Mouse (Mus musculus) E14TG2a.4 (cell line): ENCODE data around the gene Blnk.

Experiments used
- H3K27me3 ChIP-seq: 2 replicates; pipeline ENCODE4 v1.6.1; 2014; ENCODE audit warnings: low read length, control low read depth; ENCODE audit not compliant: insufficient read depth
- H3K36me3 ChIP-seq: 2 replicates; pipeline ENCODE4 v1.6.1; 2014; ENCODE audit warnings: low read length, control low read depth; ENCODE audit not compliant: insufficient read depth
- H3K4me1 ChIP-seq: replicated peaks from 2 replicates; pipeline ENCODE4 v1.6.1; 2014; ENCODE audit warnings: low read depth, low read length, control low read depth
- H3K4me3 ChIP-seq: replicated peaks from 2 replicates; pipeline ENCODE4 v1.5.1; 2014; ENCODE audit warnings: mild to moderate bottlenecking, low read length
- H3K9me3 ChIP-seq: 2 replicates; pipeline ENCODE4 v1.6.1; 2014; ENCODE audit warnings: low read length, control low read depth
- CTCF ChIP-seq: conservative IDR thresholded peaks from 2 replicates; pipeline ENCODE4 v1.5.1; 2014; ENCODE audit warnings: low read length
- NANOG ChIP-seq: IDR thresholded peaks from 2 replicates; pipeline ENCODE4 v1.6.1; 2014; ENCODE audit warnings: borderline replicate concordance, low read length, mixed read lengths
- POU5F1 ChIP-seq: IDR thresholded peaks from 2 replicates; pipeline ENCODE4 v1.6.1; 2014; ENCODE audit warnings: low read length, borderline replicate concordance

Gene Blnk

GRCm38 (mm10) chr19:41026551-41026950 lies 32.2 kb upstream of the Blnk start:
- Histone ChIP-seq H3K4me1 (no peaks in the 10 kb centered on the region), H3K27me3 (no peaks in the 10 kb centered on the region), H3K9me3 (no peaks in the 10 kb centered on the region), H3K4me3 (no peak overlapping the region), H3K36me3 (no peaks in the 10 kb centered on the region)
- TF ChIP-seq NANOG (no peak), CTCF (no peak), POU5F1 (no peak)

DNA sequence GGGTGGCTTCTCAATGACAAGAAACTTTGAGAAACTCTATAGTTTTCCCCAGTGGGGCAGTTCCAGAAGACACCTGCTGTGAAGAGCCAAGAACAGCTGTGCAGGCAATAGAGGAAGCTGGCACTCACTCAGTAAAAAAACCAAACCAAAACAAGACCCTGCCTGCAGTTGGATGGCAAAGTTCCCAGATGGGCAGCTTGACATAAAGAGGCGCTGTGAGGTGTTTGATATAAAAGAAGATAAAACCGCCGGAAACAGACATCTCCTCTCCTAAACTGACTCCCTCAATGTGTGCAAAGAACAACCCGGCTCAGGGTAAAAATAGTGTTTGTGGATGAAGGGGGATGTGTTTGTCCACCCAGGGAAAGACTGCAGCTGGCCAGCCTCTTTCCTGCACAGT lies 27.9 kb upstream of the Blnk start:
- TF ChIP-seq NANOG (no peak), POU5F1 (no peak), CTCF (no peak)
- no peaks in the 10 kb centered on the region for H3K4me1 ChIP-seq
- no peaks in the 10 kb centered on the region for H3K36me3 ChIP-seq
- no peaks in the 10 kb centered on the region for H3K9me3 ChIP-seq
- peaks cover 7% of the 10 kb centered on the region for H3K27me3 ChIP-seq
- H3K4me3 ChIP-seq, result no peak overlapping the region

- peaks cover 10% of the 10 kb centered on the region for H3K27me3 ChIP-seq
- no peaks in the 10 kb centered on the region for H3K9me3 ChIP-seq
- H3K4me1 ChIP-seq, result peaks cover 5% of the 10 kb centered on the region
- no peaks in the 10 kb centered on the region for H3K36me3 ChIP-seq
- TF ChIP-seq NANOG (no peak), CTCF (no peak), POU5F1 (no peak)
- H3K4me3 ChIP-seq, result no peak overlapping the region
These were observed 26.2 kb upstream of the Blnk start for GRCm38 (mm10) chr19:41020537-41020936.

GRCm38 (mm10) chr19:41019164-41019675 lies 24.9 kb upstream of the Blnk start:
- Histone ChIP-seq H3K27me3 (peaks cover 10% of the 10 kb centered on the region), H3K4me3 (no peak overlapping the region), H3K36me3 (no peaks in the 10 kb centered on the region), H3K9me3 (no peaks in the 10 kb centered on the region), H3K4me1 (peaks cover 15% of the 10 kb centered on the region)
- TF ChIP-seq POU5F1 (no peak), CTCF (no peak), NANOG (no peak)

- Histone ChIP-seq H3K36me3 (no peaks in the 10 kb centered on the region), H3K4me3 (peak overlapping the region; percentile 27; the same call in 1 of the 2 replicates), H3K27me3 (peaks cover 10% of the 10 kb centered on the region), H3K4me1 (peaks cover 41% of the 10 kb centered on the region), H3K9me3 (no peaks in the 10 kb centered on the region)
- peak; percentile 85 for TF ChIP-seq CTCF
- no peak for TF ChIP-seq NANOG
These were observed 21.8 kb upstream of the Blnk start for GRCm38 (mm10) chr19:41015951-41016716.

GRCm38 (mm10) chr19:41014003-41014402 lies 19.7 kb upstream of the Blnk start:
- TF ChIP-seq CTCF (no peak), POU5F1 (no peak), NANOG (no peak)
- Histone ChIP-seq H3K4me1 (peaks cover 41% of the 10 kb centered on the region), H3K4me3 (peak overlapping the region; percentile 48; the same call in 1 of the 2 replicates), H3K36me3 (no peaks in the 10 kb centered on the region), H3K27me3 (peaks cover 3% of the 10 kb centered on the region; the same call in 1 of the 2 replicates), H3K9me3 (no peaks in the 10 kb centered on the region)

- no peaks in the 10 kb centered on the region for H3K36me3 ChIP-seq
- H3K4me1 ChIP-seq, result peaks cover 41% of the 10 kb centered on the region
- peak overlapping the region; percentile 48; the same call in 1 of the 2 replicates for H3K4me3 ChIP-seq
- TF ChIP-seq POU5F1 (peak; percentile 20; the same call in 1 of the 2 replicates), CTCF (no peak), NANOG (no peak)
- peaks cover 3% of the 10 kb centered on the region; the same call in 1 of the 2 replicates for H3K27me3 ChIP-seq
- H3K9me3 ChIP-seq, result no peaks in the 10 kb centered on the region
These were observed 19.3 kb upstream of the Blnk start for GRCm38 (mm10) chr19:41013591-41013990.

GRCm38 (mm10) chr19:41011676-41012075 lies 17.3 kb upstream of the Blnk start:
- Histone ChIP-seq H3K9me3 (no peaks in the 10 kb centered on the region), H3K36me3 (no peaks in the 10 kb centered on the region), H3K4me1 (peaks cover 54% of the 10 kb centered on the region), H3K27me3 (no peaks in the 10 kb centered on the region; the same call in 1 of the 2 replicates), H3K4me3 (no peak overlapping the region)
- no peak for TF ChIP-seq POU5F1
- TF ChIP-seq NANOG, result no peak
- TF ChIP-seq CTCF, result no peak
